Mouse (Mus musculus) bone marrow, adult 2 months (tissue): ENCODE data around the gene Ttc7.

Experiments used
- CTCF ChIP-seq: fragments of 200-500 bp; IDR thresholded peaks from 2 replicates; pipeline ENCODE4 v1.5.1; 2011; ENCODE audit warnings: low read length, control low read depth; ENCODE audit not compliant: control insufficient read depth, insufficient read depth
- POLR2A ChIP-seq: fragments of 200-500 bp; IDR thresholded peaks from 2 replicates; pipeline ENCODE4 v1.6.1; 2011; ENCODE audit warnings: low read depth, mild to moderate bottlenecking, control low read depth, low read length, borderline replicate concordance; ENCODE audit not compliant: control insufficient read depth

DNA sequence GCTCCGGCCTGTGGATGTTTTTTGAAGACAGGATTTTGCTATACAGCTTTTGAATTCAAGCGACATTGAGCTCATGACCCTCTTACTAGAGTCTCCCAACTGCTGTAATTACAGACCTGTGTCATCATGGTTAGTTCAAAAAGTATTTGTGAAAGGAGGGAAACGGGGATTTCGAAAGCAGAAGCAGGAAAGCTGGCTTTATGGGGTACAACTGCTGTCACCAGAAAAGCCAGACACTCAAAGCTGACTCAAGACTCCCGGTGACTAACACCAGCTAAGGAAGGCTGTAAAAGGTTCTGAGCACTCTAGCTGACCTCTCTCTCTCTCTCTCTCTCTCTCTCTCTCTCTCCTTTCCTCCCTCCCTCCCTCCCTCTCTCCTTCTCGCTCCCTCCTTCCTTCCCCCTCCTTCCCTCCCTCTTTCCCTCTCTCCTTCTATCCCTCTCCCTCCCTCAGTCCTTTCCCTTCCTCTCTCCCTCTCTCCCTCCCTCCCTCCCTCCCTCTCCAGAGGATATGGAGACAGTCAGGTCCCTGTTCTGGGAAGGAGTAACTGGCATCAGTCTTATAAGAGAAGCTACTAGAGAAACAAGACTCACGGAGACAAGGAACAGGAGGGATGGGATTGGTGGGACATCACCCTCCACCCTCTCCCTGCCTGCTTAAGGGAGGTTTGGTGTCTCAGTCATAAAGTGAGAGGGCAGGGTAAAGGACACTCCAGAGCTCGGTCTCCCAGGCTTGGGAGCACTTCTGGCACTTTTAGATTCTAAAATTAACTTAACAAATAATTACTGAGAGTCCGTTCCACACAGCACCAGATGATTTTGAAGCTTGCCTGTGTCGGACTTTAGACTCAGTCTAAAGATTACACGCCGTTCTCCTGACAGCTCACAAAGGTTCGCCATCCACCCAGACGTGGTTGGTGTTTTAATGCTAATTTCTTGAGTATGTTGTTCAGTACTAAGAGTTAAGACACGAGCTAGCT, 7.0 kb upstream of the Ttc7 start:
- TF ChIP-seq CTCF (no peak), POLR2A (no peak)
